Mouse (Mus musculus) liver, embryonic 14.5 days (tissue): ENCODE measurements around the gene Acp5. TPM values are rescaled to one million over a fixed set of nuclear protein-coding genes. Genes with fewer than 3 reads are reported as not detected.

Source experiments
- ATAC-seq: fragments of 200-750 bp; cut with Nextera tagmentation; 2 replicates; pipeline ENCODE4 v1.8.0; 2017; ENCODE audit warnings: moderate number of reproducible peaks, mild to moderate bottlenecking, moderate library complexity; ENCODE audit not compliant: insufficient read depth
- DNase-seq, 3 experiments: peaks; one replicate each; pipeline ENCODE4 v3.0.0-alpha.2; 2012 to 2013; ENCODE audit warnings: low read depth in 3 of 3, low spot score in 3 of 3
- H3K27ac ChIP-seq: fragments of 300-500 bp; sonication (generic); 2 replicates; pipeline ENCODE4 v1.5.1; 2014; ENCODE audit warnings: moderate library complexity, mild to moderate bottlenecking, control low read depth, inconsistent platforms
- H3K27me3 ChIP-seq: fragments of 300-500 bp; sonication (generic); 2 replicates; pipeline ENCODE4 v1.6.1; 2014; ENCODE audit warnings: mild to moderate bottlenecking, low read length, moderate library complexity; ENCODE audit not compliant: control insufficient read depth, insufficient read depth
- H3K36me3 ChIP-seq: fragments of 300-500 bp; sonication (generic); replicated peaks from 2 replicates; pipeline ENCODE4 v1.6.1; 2014; ENCODE audit warnings: low read depth; ENCODE audit not compliant: control insufficient read depth, insufficient read depth
- H3K4me1 ChIP-seq, 2 experiments: fragments of 200-500 bp in 1 of 2; fragments of 300-500 bp in 1 of 2; sonication (generic) in 1 of 2; replicated peaks; 2 replicates each; pipeline ENCODE4 v1.6.1; 2012 to 2014; ENCODE audit warnings: antibody characterized with exemption in 1 of 2, inconsistent platforms in 1 of 2, low read length in 1 of 2; ENCODE audit not compliant: control insufficient read depth in 2 of 2, insufficient read depth in 2 of 2
- H3K4me2 ChIP-seq: fragments of 300-500 bp; sonication (generic); 2 replicates; pipeline ENCODE4 v1.6.1; 2014; ENCODE audit warnings: low read depth, mild to moderate bottlenecking, control low read depth, moderate library complexity
- H3K4me3 ChIP-seq, 2 experiments: fragments of 200-500 bp in 1 of 2; fragments of 300-500 bp in 1 of 2; sonication (generic) in 1 of 2; 2 replicates each; pipeline ENCODE4 v1.5.1; 2012 to 2014; ENCODE audit warnings: low read depth in 2 of 2, low read length in 2 of 2, mild to moderate bottlenecking in 2 of 2, control low read depth in 1 of 2, inconsistent platforms in 1 of 2, moderate library complexity in 1 of 2; ENCODE audit not compliant: insufficient read depth in 1 of 2
- H3K9ac ChIP-seq: fragments of 300-500 bp; sonication (generic); replicated peaks from 2 replicates; pipeline ENCODE4 v1.6.1; 2014; ENCODE audit warnings: mild to moderate bottlenecking, control low read depth, moderate library complexity
- H3K9me3 ChIP-seq: fragments of 300-500 bp; sonication (generic); 2 replicates; pipeline ENCODE4 v1.6.1; 2016; ENCODE audit warnings: low read length, mixed read lengths; ENCODE audit not compliant: control insufficient read depth
- CTCF ChIP-seq: IDR thresholded peaks from 2 replicates; pipeline ENCODE4 v1.5.1; 2016; ENCODE audit warnings: antibody characterized with exemption, low read depth, control low read depth
- EP300 ChIP-seq: IDR thresholded peaks from 2 replicates; pipeline ENCODE4 v1.6.1; 2016; ENCODE audit warnings: antibody characterized with exemption, low read depth
- WGBS: fragments of 180-500 bp; shearing (Covaris S2); extraction: QIAGEN DNeasy Blood & Tissue Kit; methylation state at CpG from one replicate; pipeline ENCODE4 v1.1.7; 2014; ENCODE audit not compliant: insufficient replicate concordance; 5-methylcytosine and 5-hydroxymethylcytosine counted together
- microRNA-seq: library from miRNA; unstranded; fragments of <30 nt; microRNA quantifications from one replicate; pipeline ENCODE4, GENCODE M21; 2016
- polyA plus RNA-seq, 2 experiments: library from polyadenylated mRNA; depleted of rRNA in 1 of 2; stranded (reverse) in 1 of 2; unstranded in 1 of 2; fragments of >200 nt; fragmentation: Nextera tagmentation in 1 of 2; extraction: Ambion mirVana in 1 of 2; gene quantifications; 2 replicates each; pipeline versions ENCODE4 v1.2.1 to v1.2.3; 2012 to 2014

The Acp5 gene
- polyA plus RNA-seq, 2 experiments = 181 to 195 TPM

- ATAC-seq = no peak
- no peak for TF ChIP-seq CTCF
- no peak for TF ChIP-seq EP300
- Histone ChIP-seq H3K4me3 (peak overlapping the region; percentile 70 to 79), H3K27me3 (no peaks in the 10 kb centered on the region), H3K4me2 (peak overlapping the region; percentile 81), H3K4me1 (peaks cover 0 to 5% of the 10 kb centered on the region in 2 experiments; a peak in 3 of 4 replicates), H3K9me3 (no peaks in the 10 kb centered on the region), H3K27ac (peak overlapping the region; percentile 29; the same call in 1 of the 2 replicates), H3K9ac (peak overlapping the region; percentile 85), H3K36me3 (no peaks in the 10 kb centered on the region)
- no peak for DNase-seq
- 91% methylated on average over 6 of the region's 6 CpGs for whole genome bisulfite sequencing
Observed at GRCm38 (mm10) chr9:22086012-22086411, 49.5 kb downstream of the Acp5 start.

GRCm38 (mm10) chr9:22085022-22085834 lies 50.3 kb downstream of the Acp5 start, which contains the start of gene Ecsit:
TSS of gene Ecsit (minus strand) at chr9:22085438.
- peaks cover 0 to 5% of the 10 kb centered on the region in 2 experiments; a peak in 3 of 4 replicates for H3K4me1 ChIP-seq
- H3K4me3 ChIP-seq = peak within 1 kb of the TSS; percentile 70 to 79
- DNase-seq = peak; percentile 94 to 96 (median 96)
- no peaks in the 10 kb centered on the region for H3K9me3 ChIP-seq
- TF ChIP-seq CTCF (no peak), EP300 (no peak)
- WGBS = under 1% methylated on average over 48 of the region's 48 CpGs
- peak within 1 kb of the TSS; percentile 29 for H3K27ac ChIP-seq
- no peaks in the 10 kb centered on the region for H3K27me3 ChIP-seq
- no peaks in the 10 kb centered on the region for H3K36me3 ChIP-seq
- ATAC-seq = peak; percentile 99
- peak within 1 kb of the TSS; percentile 85 for H3K9ac ChIP-seq
- peak within 1 kb of the TSS; percentile 81 for H3K4me2 ChIP-seq

GRCm38 (mm10) chr9:22084667-22085021 lies 50.9 kb downstream of the Acp5 start:
- DNase-seq (no peak), ATAC-seq (no peak)
- H3K9me3 ChIP-seq = no peaks in the 10 kb centered on the region
- peak overlapping the region; percentile 70 to 79 for H3K4me3 ChIP-seq
- H3K36me3 ChIP-seq = no peaks in the 10 kb centered on the region
- H3K4me1 ChIP-seq = peaks cover 0 to 5% of the 10 kb centered on the region in 2 experiments; a peak in 3 of 4 replicates
- no peak overlapping the region for H3K27ac ChIP-seq
- no peak for TF ChIP-seq CTCF
- TF ChIP-seq EP300 = no peak
- peak overlapping the region; percentile 85 for H3K9ac ChIP-seq
- H3K4me2 ChIP-seq = peak overlapping the region; percentile 81
- 28% methylated on average over 4 of the region's 4 CpGs for WGBS
- H3K27me3 ChIP-seq = no peaks in the 10 kb centered on the region

Small RNA genes lying within 50 kb of the gene (microRNA-seq; reads per million reads assigned to microRNA genes)
- gene Mir7084 = not detected

Other genes with a start within 250 kb of the Acp5 start
- gene Rab3d, start 217.5 kb downstream of the Acp5 start, polyA plus RNA-seq (2012; rRNA removed) = 6.7 and 10.3 TPM in 2 replicates
- 6.4 and 6.5 TPM in 2 replicates for gene Rab3d, start 217.5 kb downstream of the Acp5 start, polyA plus RNA-seq (2014; fragmentation: Nextera tagmentation; extraction: Ambion mirVana)
- gene Ccdc159, start 208.2 kb downstream of the Acp5 start, polyA plus RNA-seq (2012; rRNA removed) = 1.2 and 1.4 TPM in 2 replicates
- gene Ccdc159, start 208.2 kb downstream of the Acp5 start, polyA plus RNA-seq (2014; fragmentation: Nextera tagmentation; extraction: Ambion mirVana) = 0.52 and 0.58 TPM in 2 replicates
- gene Tmem205, start 208.2 kb downstream of the Acp5 start, polyA plus RNA-seq (2012; rRNA removed) = 37.5 and 61.5 TPM in 2 replicates
- 106 and 110 TPM in 2 replicates for gene Tmem205, start 208.2 kb downstream of the Acp5 start, polyA plus RNA-seq (2014; fragmentation: Nextera tagmentation; extraction: Ambion mirVana)
- gene Plppr2, start 198.7 kb downstream of the Acp5 start, polyA plus RNA-seq (2012; rRNA removed) = 2.6 and 3.9 TPM in 2 replicates
- gene Plppr2, start 198.7 kb downstream of the Acp5 start, polyA plus RNA-seq (2014; fragmentation: Nextera tagmentation; extraction: Ambion mirVana) = 0.99 and 1.3 TPM in 2 replicates
- gene Swsap1, start 180.0 kb downstream of the Acp5 start, polyA plus RNA-seq (2012; rRNA removed) = 1.4 TPM in 2 replicates
- 3.5 and 3.6 TPM in 2 replicates for gene Swsap1, start 180.0 kb downstream of the Acp5 start, polyA plus RNA-seq (2014; fragmentation: Nextera tagmentation; extraction: Ambion mirVana)
- gene Epor, start 172.2 kb downstream of the Acp5 start, polyA plus RNA-seq (2012; rRNA removed) = 146 and 180 TPM in 2 replicates
- gene Epor, start 172.2 kb downstream of the Acp5 start, polyA plus RNA-seq (2014; fragmentation: Nextera tagmentation; extraction: Ambion mirVana) = 82.6 and 96.5 TPM in 2 replicates
- 0.19 and 0.24 TPM in 2 replicates for gene Rgl3, start 146.3 kb downstream of the Acp5 start, polyA plus RNA-seq (2012; rRNA removed)
- 0.27 TPM in 1 of 2 replicates, not detected in the other for gene Rgl3, start 146.3 kb downstream of the Acp5 start, polyA plus RNA-seq (2014; fragmentation: Nextera tagmentation; extraction: Ambion mirVana)
- gene Ccdc151, start 133.1 kb downstream of the Acp5 start, polyA plus RNA-seq (2012; rRNA removed) = 0.02 and 0.06 TPM in 2 replicates
- gene Ccdc151, start 133.1 kb downstream of the Acp5 start, polyA plus RNA-seq (2014; fragmentation: Nextera tagmentation; extraction: Ambion mirVana) = not detected in 2 replicates
- gene Prkcsh, start 132.9 kb downstream of the Acp5 start, polyA plus RNA-seq (2012; rRNA removed) = 31.5 and 45.1 TPM in 2 replicates
- gene Prkcsh, start 132.9 kb downstream of the Acp5 start, polyA plus RNA-seq (2014; fragmentation: Nextera tagmentation; extraction: Ambion mirVana) = 29.2 and 31.2 TPM in 2 replicates
- gene Elavl3, start 83.7 kb downstream of the Acp5 start, polyA plus RNA-seq (2012; rRNA removed) = 0.01 and 0.22 TPM in 2 replicates
- gene Elavl3, start 83.7 kb downstream of the Acp5 start, polyA plus RNA-seq (2014; fragmentation: Nextera tagmentation; extraction: Ambion mirVana) = not detected in 2 replicates
- gene Gm49318, start 64.5 kb downstream of the Acp5 start, polyA plus RNA-seq (2012; rRNA removed) = not detected in 2 replicates
- not detected in 2 replicates for gene Gm49318, start 64.5 kb downstream of the Acp5 start, polyA plus RNA-seq (2014; fragmentation: Nextera tagmentation; extraction: Ambion mirVana)
- 6.6 and 8.0 TPM in 2 replicates for gene Zfp653, start 64.3 kb downstream of the Acp5 start, polyA plus RNA-seq (2012; rRNA removed)
- gene Zfp653, start 64.3 kb downstream of the Acp5 start, polyA plus RNA-seq (2014; fragmentation: Nextera tagmentation; extraction: Ambion mirVana) = 2.4 and 3.1 TPM in 2 replicates
- 14.6 and 14.7 TPM in 2 replicates for gene Ecsit, start 50.3 kb downstream of the Acp5 start, polyA plus RNA-seq (2012; rRNA removed)
- gene Ecsit, start 50.3 kb downstream of the Acp5 start, polyA plus RNA-seq (2014; fragmentation: Nextera tagmentation; extraction: Ambion mirVana) = 16.8 and 19.9 TPM in 2 replicates
- 0.17 and 0.91 TPM in 2 replicates for gene Cnn1, start 36.5 kb downstream of the Acp5 start, polyA plus RNA-seq (2012; rRNA removed)
- gene Cnn1, start 36.5 kb downstream of the Acp5 start, polyA plus RNA-seq (2014; fragmentation: Nextera tagmentation; extraction: Ambion mirVana) = 0.09 and 0.44 TPM in 2 replicates
- 59.5 and 72.5 TPM in 2 replicates for gene Elof1, start 18.5 kb downstream of the Acp5 start, polyA plus RNA-seq (2012; rRNA removed)
- 98.2 and 102 TPM in 2 replicates for gene Elof1, start 18.5 kb downstream of the Acp5 start, polyA plus RNA-seq (2014; fragmentation: Nextera tagmentation; extraction: Ambion mirVana)
- gene Pigyl, start 21.1 kb upstream of the Acp5 start, polyA plus RNA-seq (2012; rRNA removed) = 17.5 and 26.4 TPM in 2 replicates
- gene Pigyl, start 21.1 kb upstream of the Acp5 start, polyA plus RNA-seq (2014; fragmentation: Nextera tagmentation; extraction: Ambion mirVana) = 41.5 and 42.1 TPM in 2 replicates
- not detected in 2 replicates for gene Zfp872, start 52.4 kb upstream of the Acp5 start, polyA plus RNA-seq (2012; rRNA removed)
- not detected in 2 replicates for gene Zfp872, start 52.4 kb upstream of the Acp5 start, polyA plus RNA-seq (2014; fragmentation: Nextera tagmentation; extraction: Ambion mirVana)
- 2.8 and 4.7 TPM in 2 replicates for gene Zfp809, start 90.0 kb upstream of the Acp5 start, polyA plus RNA-seq (2012; rRNA removed)
- 6.0 and 6.5 TPM in 2 replicates for gene Zfp809, start 90.0 kb upstream of the Acp5 start, polyA plus RNA-seq (2014; fragmentation: Nextera tagmentation; extraction: Ambion mirVana)
- gene Zfp599, start 124.2 kb upstream of the Acp5 start, polyA plus RNA-seq (2012; rRNA removed) = 0.35 and 0.63 TPM in 2 replicates
- gene Zfp599, start 124.2 kb upstream of the Acp5 start, polyA plus RNA-seq (2014; fragmentation: Nextera tagmentation; extraction: Ambion mirVana) = 1.5 and 1.9 TPM in 2 replicates
- 1.5 and 2.2 TPM in 2 replicates for gene Zfp810, start 171.9 kb upstream of the Acp5 start, polyA plus RNA-seq (2012; rRNA removed)
- gene Zfp810, start 171.9 kb upstream of the Acp5 start, polyA plus RNA-seq (2014; fragmentation: Nextera tagmentation; extraction: Ambion mirVana) = 1.9 and 2.0 TPM in 2 replicates